Mouse (Mus musculus): ENCODE data around the gene Lrrc3b. TPM values are rescaled to one million over a fixed set of nuclear protein-coding genes. Genes with fewer than 3 reads are reported as not detected.

The Lrrc3b gene
- total and polyA plus RNA-seq, 2 experiments from 2014 or later: 36.4 to 42.7 TPM

DNA sequence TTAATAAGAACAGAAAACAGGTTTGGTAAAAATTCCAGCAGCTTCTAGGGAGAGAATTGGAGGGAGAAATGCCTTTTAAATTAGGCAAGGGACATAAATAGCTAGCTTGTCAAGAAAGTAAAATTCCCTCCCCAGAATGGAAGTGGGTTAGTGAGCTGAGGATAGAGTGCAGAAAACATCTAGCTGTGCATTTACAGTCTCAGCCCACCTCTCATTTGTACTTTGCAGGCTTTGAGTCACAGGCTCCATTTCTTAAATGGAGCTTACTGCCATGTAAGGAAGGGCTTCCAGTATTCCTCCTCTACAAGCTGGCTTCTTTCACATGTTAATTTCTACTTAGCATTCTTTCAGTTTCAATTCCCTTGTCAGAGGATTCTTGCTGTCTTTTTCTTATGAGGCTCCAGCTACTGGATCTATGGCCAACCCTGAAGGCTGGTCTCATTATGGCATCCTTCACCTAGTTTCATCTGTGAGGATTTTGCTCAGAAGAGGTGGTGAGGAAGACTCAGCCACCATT lies 119.3 kb downstream of the Lrrc3b start:
- no peak overlapping the region for H3K27ac ChIP-seq
- no peak overlapping the region for H3K4me3 ChIP-seq (ENCODE audit: low read length)
- no peak overlapping the region for H3K9ac ChIP-seq (replicated peaks; ENCODE audit: low read length)
- no peaks in the 10 kb centered on the region for H3K9me3 ChIP-seq (ENCODE audit: low read length)
- H3K27me3 ChIP-seq (ENCODE audit: insufficient read depth, low read length): no peaks in the 10 kb centered on the region
- no peaks in the 10 kb centered on the region for H3K4me1 ChIP-seq (ENCODE audit: insufficient read depth, low read length)
- DNase-seq (ENCODE audit: low spot score) (no peak), ATAC-seq (no peak)
- no peak for TF ChIP-seq CTCF (IDR thresholded peaks at IDR 0.05; ENCODE audit: low read depth)
- no peaks in the 10 kb centered on the region for H3K36me3 ChIP-seq (ENCODE audit: insufficient read depth, low read length)
- H3K4me2 ChIP-seq (ENCODE audit: low read depth, low read length): no peak overlapping the region

DNA sequence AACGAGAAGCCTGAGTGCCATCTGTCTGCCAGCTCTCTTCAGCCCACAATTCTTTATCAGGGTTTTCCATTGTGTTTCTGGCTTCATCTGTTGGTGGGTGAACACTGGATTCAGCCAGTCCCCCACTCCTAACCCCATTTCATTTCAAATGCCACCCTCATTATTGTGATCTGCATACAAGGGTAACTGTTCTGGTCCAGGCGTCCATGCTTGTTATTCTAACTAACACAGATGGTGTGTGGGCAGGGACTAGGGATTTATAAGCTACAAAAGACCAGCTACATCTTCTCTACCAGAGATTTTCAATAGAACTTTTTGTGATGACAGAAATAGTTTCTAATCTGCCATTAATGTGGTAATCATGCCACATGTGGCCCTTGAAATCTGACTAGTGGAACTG lies 130.2 kb downstream of the Lrrc3b start:
- no peak for TF ChIP-seq CTCF (IDR thresholded peaks at IDR 0.05; ENCODE audit: low read depth)
- H3K27ac ChIP-seq: no peak overlapping the region

More for the DNA sequence above, 130.2 kb downstream of the Lrrc3b start:
- DNase-seq (ENCODE audit: low spot score) (no peak), ATAC-seq (no peak)
- H3K9me3 ChIP-seq (ENCODE audit: low read length): no peaks in the 10 kb centered on the region
- H3K4me1 ChIP-seq (ENCODE audit: insufficient read depth, low read length): no peaks in the 10 kb centered on the region
- no peak overlapping the region for H3K9ac ChIP-seq (replicated peaks; ENCODE audit: low read length)
- H3K4me2 ChIP-seq (ENCODE audit: low read depth, low read length): no peak overlapping the region
- H3K36me3 ChIP-seq (ENCODE audit: insufficient read depth, low read length): no peaks in the 10 kb centered on the region
- no peaks in the 10 kb centered on the region for H3K27me3 ChIP-seq (ENCODE audit: insufficient read depth, low read length)
- H3K4me3 ChIP-seq (ENCODE audit: low read length): no peak overlapping the region
- WGBS: 82% methylated on average over 2 of the region's 2 CpGs
